Mouse (Mus musculus) testis, adult 2 months (tissue): ENCODE measurements around the gene Snx7. TPM values are rescaled to one million over a fixed set of nuclear protein-coding genes. Genes with fewer than 3 reads are reported as not detected.

Source experiments
- H3K27ac ChIP-seq: fragments of 200-500 bp; 2 replicates; pipeline ENCODE4 v1.5.1; 2012; ENCODE audit warnings: low read depth, low read length; ENCODE audit not compliant: control insufficient read depth, insufficient read depth
- H3K27me3 ChIP-seq: fragments of 200-500 bp; 2 replicates; pipeline ENCODE4 v1.6.1; 2012; ENCODE audit warnings: mild to moderate bottlenecking, low read length, moderate library complexity; ENCODE audit not compliant: control insufficient read depth, insufficient read depth
- H3K36me3 ChIP-seq: fragments of 200-500 bp; 2 replicates; pipeline ENCODE4 v1.6.1; 2012; ENCODE audit warnings: mild to moderate bottlenecking, low read length; ENCODE audit not compliant: control insufficient read depth, insufficient read depth
- H3K4me1 ChIP-seq: fragments of 200-500 bp; 2 replicates; pipeline ENCODE4 v1.6.1; 2012; ENCODE audit warnings: low read length; ENCODE audit not compliant: control insufficient read depth, insufficient read depth
- H3K4me3 ChIP-seq: fragments of 200-500 bp; 2 replicates; pipeline ENCODE4 v1.5.1; 2012; ENCODE audit warnings: low read depth, mild to moderate bottlenecking, low read length, moderate library complexity, mixed read lengths; ENCODE audit not compliant: control insufficient read depth
- CTCF ChIP-seq: fragments of 200-500 bp; IDR thresholded peaks from 2 replicates; pipeline ENCODE4 v1.5.1; 2012; ENCODE audit warnings: low read depth, mild to moderate bottlenecking, inconsistent platforms, low read length, moderate library complexity; ENCODE audit not compliant: control insufficient read depth, insufficient read depth, insufficient replicate concordance
- POLR2A ChIP-seq: fragments of 200-500 bp; IDR thresholded peaks from 2 replicates; pipeline ENCODE4 v1.6.1; 2012; ENCODE audit warnings: low read depth, mild to moderate bottlenecking, inconsistent platforms, low read length, moderate library complexity; ENCODE audit not compliant: control insufficient read depth
- polyA plus RNA-seq: library from polyadenylated mRNA; depleted of rRNA; stranded (reverse); fragments of >200 nt; gene quantifications from 2 replicates; pipeline ENCODE4 v1.2.3, GENCODE M21; 2012

Gene Snx7
- polyA plus RNA-seq, 1 experiment: 6.4 TPM

DNA sequence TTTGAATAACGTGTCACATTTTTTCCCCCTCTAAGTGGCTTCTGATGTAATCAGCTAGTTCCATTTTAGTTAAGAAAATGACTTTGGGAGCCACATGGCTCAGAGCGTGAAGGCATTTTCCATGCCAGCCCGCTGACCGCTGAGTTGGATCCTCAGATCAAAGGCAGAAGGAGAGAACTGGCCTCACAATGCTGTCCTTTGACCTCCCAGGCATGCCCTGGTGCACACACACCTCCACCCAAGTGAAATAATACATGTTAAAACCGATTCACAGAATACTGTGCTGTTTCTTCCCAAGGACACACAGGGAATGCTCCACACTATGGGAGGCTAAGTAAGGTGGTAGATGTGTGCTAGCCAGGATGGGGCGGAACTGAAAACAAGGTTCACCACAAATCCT, 81.5 kb downstream of the Snx7 start:
- Histone ChIP-seq H3K27ac (no peak overlapping the region), H3K4me1 (no peaks in the 10 kb centered on the region), H3K4me3 (no peak overlapping the region), H3K36me3 (no peaks in the 10 kb centered on the region), H3K27me3 (no peaks in the 10 kb centered on the region)
- no peak for TF ChIP-seq CTCF
- no peak for TF ChIP-seq POLR2A

DNA sequence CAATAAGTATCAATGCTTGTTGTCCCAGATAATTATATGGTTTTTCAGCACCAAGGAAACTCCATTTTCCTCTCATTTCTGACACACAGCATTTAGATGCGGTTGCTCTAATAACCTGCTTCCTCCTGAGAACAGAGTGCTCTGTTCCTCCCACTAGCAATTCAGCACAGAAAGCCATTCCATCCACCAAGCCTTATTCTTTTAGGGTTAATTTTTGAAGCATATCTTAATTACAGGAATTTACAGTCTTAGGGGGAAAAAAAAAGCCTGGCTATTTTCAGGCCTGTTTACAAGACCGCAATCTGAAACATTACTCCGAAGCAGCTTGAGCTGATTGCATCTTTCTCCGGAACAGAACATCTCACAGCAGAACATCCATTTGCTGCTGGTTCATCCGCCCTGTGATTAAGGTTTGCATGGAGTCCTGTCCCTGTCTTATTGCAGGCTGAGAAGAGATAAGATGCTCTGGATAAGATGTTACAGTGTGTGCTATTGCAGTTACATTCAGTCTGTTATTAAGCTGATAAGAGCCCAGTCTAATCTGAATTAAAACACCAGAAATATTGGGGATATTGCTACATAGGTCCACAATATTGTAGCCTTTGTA, 116.5 kb downstream of the Snx7 start:
- Histone ChIP-seq H3K4me3 (no peak overlapping the region), H3K4me1 (no peaks in the 10 kb centered on the region; the same call in 1 of the 2 replicates), H3K27me3 (no peaks in the 10 kb centered on the region), H3K36me3 (no peaks in the 10 kb centered on the region), H3K27ac (no peak overlapping the region)
- TF ChIP-seq CTCF (no peak), POLR2A (no peak)

DNA sequence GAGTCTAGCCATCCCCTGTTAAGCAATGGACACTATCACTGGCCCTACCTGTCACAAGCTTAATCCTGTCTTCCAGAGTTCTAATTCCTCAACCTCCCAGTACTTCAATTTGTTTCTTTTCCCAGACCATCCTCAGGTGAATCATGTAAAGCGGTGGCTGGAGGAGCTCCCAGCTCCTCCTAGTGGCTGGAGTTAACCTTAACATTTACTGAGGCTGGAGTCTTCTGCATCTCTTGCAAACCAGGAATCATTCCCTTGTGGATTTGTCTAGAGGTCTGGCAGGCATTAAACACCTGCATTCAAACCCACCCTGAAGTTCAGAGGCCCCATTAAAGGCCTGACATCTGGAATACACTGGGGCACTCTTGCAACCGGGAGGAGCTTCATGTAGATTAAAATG, 117.1 kb downstream of the Snx7 start:
- H3K27ac ChIP-seq: no peak overlapping the region
- TF ChIP-seq POLR2A (no peak), CTCF (no peak)

DNA sequence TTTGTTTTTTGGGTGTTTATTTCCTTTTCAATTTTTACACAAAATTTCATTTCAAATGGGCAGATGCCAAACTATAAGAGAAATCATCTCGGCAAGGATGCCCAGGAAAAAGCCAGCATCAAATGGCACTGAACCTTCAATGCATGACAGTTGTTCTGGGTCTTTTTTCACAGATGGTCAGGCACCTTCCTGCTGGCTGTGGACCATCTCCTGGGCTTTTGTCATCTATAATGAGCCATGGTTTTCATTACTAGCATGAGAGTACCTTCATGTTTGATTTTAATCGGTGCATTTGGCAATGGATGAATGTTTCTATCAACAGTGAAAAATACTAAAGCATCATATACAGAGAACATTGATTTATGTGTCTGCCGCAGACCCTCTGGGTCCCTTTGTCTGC, 119.5 kb downstream of the Snx7 start:
- H3K4me3 ChIP-seq: no peak overlapping the region
- H3K36me3 ChIP-seq: no peaks in the 10 kb centered on the region
- H3K27ac ChIP-seq: no peak overlapping the region
- no peaks in the 10 kb centered on the region for H3K27me3 ChIP-seq
- TF ChIP-seq CTCF (no peak), POLR2A (no peak)
- no peaks in the 10 kb centered on the region; the same call in 1 of the 2 replicates for H3K4me1 ChIP-seq

More for the DNA sequence above, 117.1 kb downstream of the Snx7 start:
- no peak overlapping the region for H3K4me3 ChIP-seq
- H3K4me1 ChIP-seq: no peaks in the 10 kb centered on the region; the same call in 1 of the 2 replicates
- H3K27me3 ChIP-seq: no peaks in the 10 kb centered on the region
- H3K36me3 ChIP-seq: no peaks in the 10 kb centered on the region

DNA sequence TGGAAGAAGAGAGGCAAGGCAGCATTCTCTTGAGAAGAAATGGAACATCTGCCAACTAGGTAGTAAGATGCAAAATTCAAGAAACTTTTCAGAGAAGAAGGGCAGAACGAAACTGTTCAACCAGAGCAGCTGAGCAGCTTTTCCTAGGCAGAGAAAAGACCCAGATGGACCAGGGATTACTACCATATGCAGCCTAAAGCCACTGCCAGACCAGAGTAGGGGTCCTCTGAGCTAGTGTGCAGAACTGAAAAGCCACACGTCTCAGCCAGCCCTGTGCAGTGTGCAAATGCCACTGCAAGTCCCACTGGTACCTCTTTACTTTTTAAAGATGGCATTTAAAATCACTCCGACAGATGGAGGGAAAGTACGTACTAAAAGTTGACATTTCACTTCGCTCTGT, 129.0 kb downstream of the Snx7 start:
- TF ChIP-seq CTCF: no peak
- no peak for TF ChIP-seq POLR2A
- H3K4me1 ChIP-seq: no peaks in the 10 kb centered on the region
- H3K36me3 ChIP-seq: no peaks in the 10 kb centered on the region
- no peak overlapping the region for H3K4me3 ChIP-seq
- no peaks in the 10 kb centered on the region for H3K27me3 ChIP-seq
- H3K27ac ChIP-seq: no peak overlapping the region

DNA sequence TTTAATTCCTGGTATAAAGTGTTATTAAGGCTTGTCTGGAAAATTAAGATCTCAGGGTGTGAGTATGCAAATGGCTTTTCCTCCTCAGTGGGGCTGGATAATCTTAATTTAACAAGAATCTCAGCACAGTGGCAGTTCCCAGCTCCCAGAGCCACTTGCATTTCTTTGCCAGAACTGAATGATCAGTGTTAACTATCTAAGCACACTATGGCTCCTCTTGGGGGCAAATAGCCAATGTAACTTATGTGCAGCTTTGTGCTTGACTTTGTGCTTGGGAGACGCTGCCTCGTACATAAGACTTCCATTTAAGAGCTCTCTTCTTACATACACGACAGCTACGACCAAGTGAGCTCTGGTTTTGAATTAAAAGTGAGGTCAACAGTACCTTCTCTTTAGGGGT, 136.1 kb downstream of the Snx7 start:
- Histone ChIP-seq H3K4me1 (no peaks in the 10 kb centered on the region), H3K27ac (no peak overlapping the region), H3K36me3 (no peaks in the 10 kb centered on the region), H3K27me3 (no peaks in the 10 kb centered on the region), H3K4me3 (no peak overlapping the region)
- no peak for TF ChIP-seq POLR2A
- no peak for TF ChIP-seq CTCF
